8 mouse cellular contexts compared by ENCODE assay signal in the genomic region with DNA sequence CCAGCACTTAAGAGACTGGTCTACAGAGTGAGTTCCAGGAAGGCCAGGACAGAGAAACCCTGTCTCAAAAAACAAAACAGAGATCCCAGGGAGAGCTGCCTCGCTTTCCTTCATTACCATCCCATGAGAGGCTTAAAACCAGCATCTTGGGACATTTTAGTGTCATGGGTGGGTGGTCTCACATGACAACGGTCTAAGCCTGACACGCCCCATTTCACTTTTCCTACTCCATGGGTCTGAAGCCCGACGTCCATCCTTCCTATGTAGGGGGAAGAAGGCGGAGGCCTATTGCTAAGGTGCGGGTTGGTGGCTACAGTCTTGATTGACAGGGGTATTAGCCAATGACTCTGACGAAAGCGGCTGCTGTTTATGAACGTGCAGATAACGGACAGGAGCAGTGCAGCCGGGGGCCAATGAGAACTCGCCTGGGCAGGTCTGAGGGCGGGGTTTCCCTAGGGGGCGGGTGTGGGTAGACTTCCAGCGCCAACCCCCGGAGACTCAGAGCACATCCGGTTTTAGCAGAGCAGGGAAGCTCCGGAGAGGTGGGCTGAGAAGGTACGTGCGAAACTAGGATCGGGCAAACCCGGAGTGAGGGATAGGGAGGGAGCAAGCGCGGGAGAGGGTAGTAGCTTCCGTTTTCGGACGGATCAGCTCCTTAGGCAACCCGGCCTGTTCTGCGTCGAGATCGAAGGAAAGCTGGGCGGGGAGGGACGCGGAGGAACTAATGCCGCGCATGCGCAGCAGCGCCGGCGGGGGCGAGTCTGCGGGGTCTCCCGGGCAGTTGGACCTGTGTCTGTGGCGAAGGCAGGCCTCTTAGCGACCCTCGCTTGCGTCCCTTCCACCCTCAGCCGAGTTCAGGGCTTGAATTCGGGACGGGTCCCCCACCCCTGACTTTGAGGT. TPM values are rescaled to one million over a fixed set of nuclear protein-coding genes. Genes with fewer than 3 reads are reported as not detected.
A peak's percentile ranks its signal among the peaks of the same experiment; 100 is the strongest.
DNase-seq lines count a peak whose midpoint lies in the region; ATAC-seq lines count a peak whose summit lies in the region.

A gene (plus strand): TSS at position 397 of the 900 bp plus-strand sequence.

- peak; percentile 100 for ATAC-seq in hindbrain, embryonic 15.5 days (ENCODE audit: low FRiP score, low read depth)

- H3K27me3 ChIP-seq in hindbrain, embryonic 15.5 days = no peaks in the 10 kb centered on the region

- H3K36me3 ChIP-seq in hindbrain, embryonic 15.5 days = no peaks in the 10 kb centered on the region

- WGBS in hindbrain, embryonic 15.5 days = under 1% methylated on average over 51 of the region's 51 CpGs

- DNase-seq in T-cell, adult 2 months (ENCODE audit: low spot score) = peak; percentile 99
- DNase-seq in cerebellum, postnatal 36 days = peak; percentile 98 to 99
- peak; percentile 99 to 100 for DNase-seq in frontal cortex, postnatal 36 days (ENCODE audit: low spot score in 2 of 2)
- DNase-seq in left cerebral cortex, adult 11 months (ENCODE audit: low spot score) = peak; percentile 100
- peak; percentile 99 for DNase-seq in lung, postnatal 4 days
- DNase-seq in retina, postnatal 7 days (ENCODE audit: low read depth, low spot score) = peak; percentile 99
- peak; percentile 95 for DNase-seq in urinary bladder, adult 2 months (ENCODE audit: low spot score)

- H3K4me3 ChIP-seq in hindbrain, embryonic 15.5 days = peak within 1 kb of the TSS; percentile 94

- peak within 1 kb of the TSS; percentile 86 for H3K9ac ChIP-seq in hindbrain, embryonic 15.5 days

- peak within 1 kb of the TSS; percentile 97 for H3K27ac ChIP-seq in hindbrain, embryonic 15.5 days (replicated peaks)

- H3K4me1 ChIP-seq in hindbrain, embryonic 15.5 days (replicated peaks) = peaks cover 40% of the 10 kb centered on the region

- H3K9me3 ChIP-seq in hindbrain, embryonic 15.5 days = no peaks in the 10 kb centered on the region

- peak within 1 kb of the TSS; percentile 92 for H3K4me2 ChIP-seq in hindbrain, embryonic 15.5 days

RNA-seq across cellular contexts. Expression of the gene that starts here (rescaled TPM):
- polyA plus RNA-seq in hindbrain, embryonic 15.5 days (2015; fragmentation: Nextera tagmentation; extraction: Ambion mirVana) = 299 and 320 TPM in 2 replicates
- 331 and 342 TPM in 2 replicates for polyA plus RNA-seq in urinary bladder, adult 2 months (2012; rRNA removed)

Comparison
In these comparisons a context has a peak if more than half of its experiments do, and no peak if none do; other contexts are left out.
1. Peak in every context shown above with its lines: DNase-seq, ATAC-seq, H3K4me3 ChIP-seq and H3K27ac ChIP-seq.